Mouse (Mus musculus) left cerebral cortex, adult 18-20 months (tissue): ENCODE data around the gene Pde6g. TPM values are rescaled to one million over a fixed set of nuclear protein-coding genes. Genes with fewer than 3 reads are reported as not detected.

Experiments
- DNase-seq, 2 experiments: peaks; one replicate each; pipeline ENCODE4 v3.0.0; 2021 to 2022; ENCODE audit warnings: low spot score in 2 of 2, mixed read lengths in 1 of 2
- total RNA-seq, 2 experiments: library from RNA; stranded (reverse); gene quantifications; 2 replicates each; pipeline ENCODE4 v1.2.3; 2021

Gene Pde6g
- total RNA-seq, 2 experiments from 2014 or later: 0.40 to 0.58 TPM

DNA sequence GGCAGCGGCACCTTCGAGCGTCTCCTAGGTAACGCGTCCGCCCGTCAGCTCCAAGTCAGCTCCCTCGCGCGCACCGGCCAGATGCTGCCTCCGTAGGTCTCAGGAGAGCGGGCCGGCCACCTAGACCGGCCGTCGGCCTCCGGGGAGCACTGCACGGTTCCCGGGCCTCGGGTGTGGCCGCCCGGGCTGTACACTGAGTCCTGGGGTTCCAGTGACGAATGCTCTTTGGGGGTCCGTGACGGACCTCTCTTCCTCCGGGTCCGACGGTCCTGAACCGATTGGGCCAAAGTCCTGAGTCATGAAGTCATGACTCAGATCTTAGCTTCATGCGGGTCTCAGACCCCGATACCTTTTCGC is 14.4 kb upstream of the Pde6g start:
- DNase-seq: no peak

DNA sequence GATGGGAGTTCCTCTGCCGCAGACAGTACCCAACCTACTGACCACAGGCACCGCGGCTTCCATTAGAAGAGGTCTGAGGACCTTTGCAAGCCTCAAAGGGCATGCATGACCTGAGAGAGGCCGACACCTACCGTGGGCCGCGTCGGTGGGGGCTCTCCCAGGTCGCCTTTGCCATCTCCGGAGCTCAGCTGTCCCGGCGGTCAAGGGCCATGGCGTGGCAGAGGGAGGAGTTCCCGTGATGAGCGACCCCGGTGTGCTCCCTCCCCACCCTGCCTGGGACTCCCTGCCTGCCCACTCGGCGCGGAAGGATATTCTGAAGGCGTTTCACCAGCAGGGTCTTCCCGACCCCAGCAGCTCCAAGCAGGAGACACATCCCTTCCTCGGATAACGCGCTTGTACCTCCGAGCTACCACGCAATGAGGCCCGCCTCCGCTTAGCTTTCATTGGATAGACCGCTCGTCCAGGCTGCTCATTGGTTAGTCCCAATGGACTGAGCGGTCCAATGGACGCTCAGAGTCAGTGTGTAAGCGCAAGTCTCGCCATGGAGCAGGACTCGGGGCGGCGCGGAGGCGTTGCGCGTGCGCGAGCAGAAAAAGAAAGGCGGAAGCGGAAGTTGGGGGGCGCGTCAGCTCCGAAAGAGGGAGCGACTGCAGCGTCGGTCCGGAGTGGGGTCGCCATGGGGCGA is 13.9 kb upstream of the Pde6g start, which contains the start of gene Arl16:
Gene Arl16 (minus strand): TSS at position 557 of the 685 bp plus-strand sequence.
- DNase-seq: peak; percentile 93 to 95

DNA sequence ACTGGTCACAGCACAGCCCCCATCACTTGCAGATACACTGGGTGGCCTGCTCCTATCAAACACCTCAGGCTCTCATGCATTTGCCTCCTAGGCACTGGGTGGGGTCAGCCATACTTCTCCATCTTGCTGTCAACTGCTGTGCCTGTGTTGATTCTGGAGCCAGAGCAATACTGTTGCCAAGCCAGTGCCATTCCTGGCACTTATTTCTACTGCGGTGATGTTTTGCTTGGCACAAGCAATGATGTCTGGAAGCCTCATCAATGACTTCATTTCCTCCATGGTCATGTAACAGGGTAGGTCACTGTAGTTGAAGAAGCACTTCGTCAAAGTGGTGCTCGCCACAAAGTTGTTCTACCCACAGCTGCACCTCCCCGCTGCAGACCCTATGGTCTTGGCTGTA is 12.2 kb upstream of the Pde6g start:
- DNase-seq: no peak

DNA sequence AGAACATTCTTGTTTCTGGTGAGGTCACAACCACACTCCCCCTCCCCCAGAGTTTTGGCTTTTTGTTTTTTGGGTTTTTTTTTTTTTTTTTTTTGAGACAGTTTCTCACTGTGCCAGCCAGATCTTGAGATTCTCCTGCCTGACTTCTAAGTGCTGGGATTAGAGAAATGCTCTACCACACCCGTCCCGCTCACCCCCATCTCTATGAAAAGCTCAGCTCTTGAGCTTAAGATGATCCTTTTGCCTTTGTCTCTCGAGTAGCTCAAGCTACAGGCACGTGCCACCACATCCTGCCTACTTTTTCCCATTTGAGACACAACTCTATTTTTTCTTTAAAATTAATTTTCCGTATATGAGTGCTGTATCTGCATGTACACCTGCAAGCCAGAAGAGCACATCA is 11.1 kb upstream of the Pde6g start:
- no peak for DNase-seq

DNA sequence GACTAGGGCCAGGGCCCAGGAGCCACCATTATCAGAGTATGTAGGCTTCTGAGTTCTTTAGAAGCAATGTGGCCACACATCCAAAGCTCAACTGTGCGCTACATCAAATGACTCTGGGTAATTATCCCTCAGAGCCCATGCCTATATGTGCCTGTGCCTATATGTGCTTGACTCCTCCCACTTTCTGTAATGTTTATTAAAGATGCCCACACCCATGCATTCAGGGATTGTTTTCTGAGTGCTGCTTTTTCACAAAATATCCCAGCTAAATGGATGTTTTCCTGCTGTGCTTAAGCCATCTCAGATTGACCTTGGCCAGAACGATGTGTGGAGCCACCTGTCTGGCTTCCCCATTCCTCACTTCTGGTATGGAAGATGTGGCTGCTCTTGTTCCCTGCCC is 10.2 kb upstream of the Pde6g start:
- no peak for DNase-seq

DNA sequence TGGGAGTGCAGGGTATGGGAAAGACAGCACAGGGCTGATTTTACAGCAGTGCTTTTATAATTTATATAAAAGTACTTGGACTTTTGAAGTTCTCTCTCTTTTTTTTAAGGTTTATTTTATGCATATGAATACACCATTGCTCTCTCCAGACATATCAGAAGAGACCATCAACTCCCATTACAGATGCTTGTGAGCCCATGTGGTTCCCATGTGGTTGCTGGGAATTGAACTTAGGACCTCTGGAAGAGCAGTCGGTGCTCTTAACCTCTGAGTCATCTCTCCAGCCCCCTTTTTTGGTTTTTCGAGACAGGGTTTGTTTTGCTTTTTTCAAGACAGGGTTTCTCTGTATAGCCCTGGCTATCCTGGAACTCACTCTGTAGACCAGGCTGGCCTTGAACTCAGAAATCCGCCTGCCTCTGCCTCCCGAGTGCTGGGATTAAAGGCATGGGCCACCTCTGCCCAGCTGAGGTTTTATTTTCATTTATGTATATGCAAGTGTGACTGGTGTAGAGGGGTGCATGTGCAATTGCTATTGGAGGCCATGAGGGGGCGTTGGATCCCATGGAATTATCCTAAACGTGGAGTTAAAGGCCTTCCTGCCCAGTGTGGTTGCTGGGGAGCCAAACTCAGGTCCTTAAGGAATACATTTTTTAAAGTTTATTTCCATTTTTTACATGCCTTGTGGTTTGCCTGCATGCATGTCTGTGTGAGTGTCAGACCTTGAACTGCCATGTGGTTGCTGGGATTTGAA is 5.7 kb upstream of the Pde6g start:
- no peak for DNase-seq

DNA sequence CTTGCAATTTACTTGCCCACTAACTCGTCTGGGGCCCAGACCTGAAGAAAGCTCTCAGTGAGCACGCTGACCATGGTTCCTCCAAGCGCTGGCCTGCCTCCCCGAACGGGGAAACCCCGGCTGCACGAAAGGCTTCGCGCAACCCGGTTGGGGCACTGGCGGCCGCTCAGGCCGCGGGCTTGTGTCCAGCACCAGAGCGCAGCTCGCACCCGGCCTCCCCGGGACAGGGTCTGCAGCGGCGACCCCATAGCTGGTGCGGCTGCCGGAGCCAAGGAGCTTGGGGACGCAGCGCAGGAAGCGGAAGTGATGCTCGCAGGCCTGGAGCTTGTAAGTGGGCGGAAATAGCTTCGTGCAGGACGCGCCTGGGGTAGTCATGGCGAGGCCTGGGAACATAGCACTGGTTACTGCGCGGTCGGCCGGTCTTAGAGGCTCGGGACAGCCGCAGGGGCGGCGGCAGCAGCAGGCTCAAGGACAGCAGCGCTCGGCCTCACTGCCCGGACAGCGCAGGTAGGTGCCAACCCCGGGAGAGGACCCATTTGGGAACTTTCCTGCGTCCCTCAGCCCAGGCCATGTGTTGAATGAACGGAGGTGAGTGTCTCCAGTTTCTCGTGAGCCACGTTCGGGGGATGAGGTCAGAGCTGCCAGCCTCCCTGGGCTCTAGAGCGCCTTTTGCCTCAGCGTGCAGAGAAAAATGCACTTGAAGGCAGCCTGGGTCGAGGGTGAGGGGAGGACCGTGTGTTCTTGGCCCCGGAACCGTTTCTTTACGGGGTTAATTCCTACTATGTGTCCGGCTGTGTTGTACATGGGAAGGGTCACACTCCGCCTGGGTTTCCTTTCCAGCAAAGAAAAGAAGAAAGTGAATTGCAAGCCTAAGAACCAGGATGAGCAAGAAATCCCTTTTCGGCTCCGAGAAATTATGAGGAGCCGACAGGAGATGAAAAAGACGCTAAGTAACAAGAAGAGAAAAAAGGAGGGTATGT is 4.8 kb upstream of the Pde6g start, which contains the start of the genes Oxld1 and Ccdc137:
Gene Oxld1 (minus strand): TSS at position 297 of the 980 bp plus-strand sequence.
Gene Ccdc137 (plus strand): TSS at position 344 of the 980 bp plus-strand sequence.
- DNase-seq: peak; percentile 72 to 80

DNA sequence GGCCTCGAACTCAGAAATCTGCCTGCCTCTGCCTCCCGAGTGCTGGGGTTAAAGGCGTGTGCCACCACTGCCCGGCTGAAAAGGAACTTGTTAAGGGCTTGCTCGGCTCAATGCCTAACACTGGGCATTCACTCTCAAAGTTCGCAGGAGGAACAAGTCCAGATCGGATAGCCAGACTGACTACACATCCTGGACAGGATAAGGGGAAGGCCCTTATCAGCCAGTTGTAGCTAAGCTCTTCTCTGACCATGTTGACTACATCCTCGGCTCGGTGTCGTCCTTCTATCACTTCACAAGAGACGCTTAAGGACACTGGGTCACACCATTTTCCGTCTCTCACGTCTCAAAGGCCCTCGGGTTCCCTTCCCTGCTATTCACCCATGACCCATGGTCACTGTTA is 4.1 kb upstream of the Pde6g start:
- DNase-seq: no peak

DNA sequence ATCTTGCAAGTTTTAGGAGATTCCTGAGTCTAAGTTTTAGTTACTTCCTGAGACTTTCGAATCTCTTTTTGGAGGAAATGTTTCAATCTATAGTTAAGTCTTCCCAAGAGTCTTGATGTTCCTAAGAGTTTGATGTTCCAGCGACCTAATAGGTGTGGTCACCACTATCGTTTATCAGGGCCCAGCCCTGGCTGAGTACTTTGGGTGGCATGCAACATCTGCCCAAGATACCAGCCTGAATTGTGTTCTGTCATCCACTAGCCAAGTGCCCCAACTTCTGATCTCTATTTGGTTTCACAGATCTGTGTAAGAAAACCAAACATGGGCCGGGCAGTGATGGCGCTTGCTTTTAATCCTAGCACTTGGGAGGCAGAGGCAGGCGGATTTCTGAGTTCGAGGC is 2.1 kb upstream of the Pde6g start:
- no peak for DNase-seq

DNA sequence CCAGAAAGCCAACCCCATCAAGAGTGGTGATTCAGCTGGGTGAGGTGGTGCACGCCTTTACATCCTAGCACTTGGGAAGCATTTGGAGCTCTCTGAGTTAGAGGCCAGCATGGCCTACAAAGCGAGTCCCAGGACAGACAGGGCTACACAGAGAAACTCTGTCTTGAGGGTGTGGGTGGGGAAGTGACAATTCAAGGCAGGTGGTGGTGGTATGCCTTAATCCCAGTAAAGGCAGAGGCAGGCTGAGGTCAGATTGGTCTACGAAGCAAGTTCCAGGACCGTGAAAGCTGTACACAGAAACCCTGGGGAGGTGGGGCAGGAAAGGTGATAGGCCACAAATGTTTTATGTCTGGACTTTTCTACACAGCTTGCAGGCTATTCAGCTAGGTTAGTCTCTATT is 1.7 kb upstream of the Pde6g start:
- DNase-seq: no peak

DNA sequence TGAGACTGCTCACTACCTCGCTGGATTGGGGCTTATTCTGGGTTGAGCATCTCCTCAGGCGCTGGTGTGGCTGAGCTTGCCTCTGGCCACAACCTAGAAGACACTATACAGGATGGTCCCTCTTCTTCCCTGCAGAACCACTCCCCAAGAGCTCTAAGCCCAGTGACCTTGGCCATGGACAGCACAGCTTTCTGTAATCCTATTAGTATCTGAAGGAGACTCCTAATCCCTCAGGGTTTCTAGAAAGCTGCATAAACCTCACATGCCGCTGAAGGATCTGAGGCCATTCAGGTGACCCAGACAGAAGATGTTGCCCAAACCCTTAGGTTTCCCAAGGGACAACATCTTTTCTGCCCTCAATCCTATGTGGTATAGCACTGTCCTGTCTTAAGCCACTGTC is 1.1 kb downstream of the Pde6g start:
- DNase-seq: no peak

DNA sequence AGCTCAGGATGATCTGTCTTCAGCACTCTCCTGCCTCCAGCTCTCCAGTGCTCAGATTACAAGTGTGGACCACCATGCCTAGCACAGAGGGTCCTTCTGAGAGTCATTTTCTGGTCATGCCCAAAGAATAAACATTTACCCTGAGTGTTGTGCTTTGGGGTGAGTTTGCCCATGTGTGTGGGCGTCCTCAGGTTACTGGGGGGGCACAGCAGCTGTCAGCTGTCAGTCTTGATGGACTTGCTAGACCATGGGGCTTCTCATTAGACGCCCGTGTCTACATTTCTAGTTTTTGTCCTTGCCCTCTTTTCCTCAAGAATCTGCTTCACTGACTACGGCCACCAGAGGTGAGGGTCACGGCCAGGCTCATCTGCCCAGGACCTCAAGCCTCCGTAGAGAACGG is 6.1 kb downstream of the Pde6g start:
- DNase-seq: no peak

DNA sequence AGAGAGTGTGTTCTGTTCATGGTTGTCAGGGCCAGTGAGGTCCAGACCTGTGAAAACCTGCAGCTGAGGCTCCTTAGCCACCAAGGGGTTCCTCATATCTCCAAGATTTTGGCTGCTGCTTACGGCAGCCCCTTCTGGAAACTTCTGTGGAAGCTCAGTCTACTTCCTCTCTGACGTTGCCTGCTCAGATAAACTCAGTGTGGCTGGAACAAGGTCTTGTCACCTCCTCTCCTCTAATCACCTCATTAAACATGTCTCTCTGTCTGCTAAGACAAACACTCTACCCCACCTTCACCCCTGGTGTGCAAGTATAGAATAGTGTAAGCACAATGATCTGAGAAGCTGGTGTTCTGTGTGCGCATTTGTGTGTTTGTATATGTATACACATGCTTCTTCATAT is 7.8 kb downstream of the Pde6g start:
- no peak for DNase-seq

DNA sequence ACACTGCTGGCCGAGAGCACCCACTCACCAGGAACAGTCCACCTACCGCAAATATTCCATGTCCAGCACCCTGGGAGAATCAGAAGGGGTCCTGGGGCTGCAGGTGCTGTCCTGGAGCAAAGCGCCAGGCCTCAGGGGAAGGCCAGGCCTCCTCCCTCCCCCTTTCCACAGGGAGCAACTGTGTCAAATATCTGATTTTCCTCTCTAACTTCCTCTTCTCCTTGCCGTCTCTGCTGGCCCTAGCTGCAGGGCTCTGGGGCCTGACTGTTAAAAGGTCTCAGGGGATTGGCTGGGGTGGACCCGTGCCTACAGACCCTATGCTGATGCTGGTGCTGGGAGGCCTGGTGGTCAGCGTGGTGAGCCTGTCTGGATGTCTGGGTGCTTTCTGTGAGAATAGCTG is 9.2 kb downstream of the Pde6g start:
- no peak for DNase-seq

DNA sequence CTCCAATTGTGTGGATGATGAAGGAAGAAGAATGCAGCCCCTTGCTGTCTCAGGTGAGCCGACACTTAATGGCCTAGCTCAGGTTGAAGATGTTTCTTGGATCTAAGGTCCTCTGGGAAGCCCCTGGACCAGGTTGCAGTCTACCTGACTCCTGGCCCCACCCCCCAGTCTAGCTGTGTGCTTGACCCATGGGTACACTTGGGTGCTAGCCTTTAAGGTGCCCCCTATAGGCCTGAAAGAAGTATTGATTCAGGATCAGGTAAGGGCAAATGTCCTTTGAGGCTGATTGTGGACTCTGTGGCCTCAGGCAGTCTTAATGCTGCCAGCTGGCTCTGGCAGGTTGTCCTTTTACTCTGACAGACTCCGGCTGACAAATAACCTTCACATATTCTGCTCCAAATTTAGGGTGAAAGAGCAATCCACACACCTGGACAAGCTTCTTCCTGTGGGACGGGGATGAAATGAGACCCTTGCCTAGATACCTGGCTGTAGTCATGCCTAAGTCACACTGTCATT is 10.5 kb downstream of the Pde6g start:
- DNase-seq: no peak

DNA sequence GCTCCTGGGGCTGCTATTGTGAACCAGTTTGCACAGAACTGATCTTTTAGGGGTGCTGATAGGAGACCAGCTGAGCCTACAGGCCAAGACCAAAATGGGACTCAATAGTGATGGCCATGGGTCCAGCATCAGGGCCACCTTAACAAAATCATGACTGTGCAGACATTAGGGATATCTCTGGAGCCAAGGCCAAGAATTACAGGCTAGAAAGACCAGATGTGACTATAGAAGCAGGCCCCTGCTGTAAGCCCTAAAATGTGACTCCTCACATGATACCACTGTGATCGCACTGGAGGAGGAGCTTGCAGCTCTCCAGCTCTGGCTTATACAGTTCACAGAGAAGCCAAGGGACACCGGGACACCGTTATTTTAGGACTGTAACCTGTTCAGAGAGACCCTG is 11.0 kb downstream of the Pde6g start, which contains the start of gene Tspan10:
Gene Tspan10 (plus strand): TSS at position 301 of the 400 bp plus-strand sequence.
- DNase-seq: no peak

DNA sequence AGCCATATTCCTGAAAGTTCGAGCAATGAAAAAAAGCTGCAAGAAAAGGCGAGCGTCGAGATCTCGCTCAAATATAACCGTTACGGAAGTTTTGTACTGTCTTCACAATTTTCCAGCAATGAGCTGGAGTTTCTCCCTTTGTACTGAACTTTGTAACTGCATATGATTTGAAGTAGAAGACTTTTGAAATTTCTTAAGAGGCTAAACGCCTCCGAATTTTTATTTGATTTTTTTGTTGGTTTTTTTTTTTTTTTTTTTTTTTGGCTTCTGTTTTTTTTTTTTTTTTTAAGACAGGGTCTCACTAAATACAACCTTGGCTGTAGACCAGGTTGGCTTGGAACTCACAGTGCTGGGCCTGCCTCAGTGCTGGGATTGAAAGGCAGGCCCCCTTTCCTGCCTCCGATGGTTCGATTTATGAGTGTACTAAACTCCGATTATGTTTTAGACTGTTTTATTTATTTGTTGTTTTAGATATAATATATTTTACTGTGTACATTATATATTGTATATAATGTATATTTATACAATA is 15.4 kb downstream of the Pde6g start:
- DNase-seq: no peak

DNA sequence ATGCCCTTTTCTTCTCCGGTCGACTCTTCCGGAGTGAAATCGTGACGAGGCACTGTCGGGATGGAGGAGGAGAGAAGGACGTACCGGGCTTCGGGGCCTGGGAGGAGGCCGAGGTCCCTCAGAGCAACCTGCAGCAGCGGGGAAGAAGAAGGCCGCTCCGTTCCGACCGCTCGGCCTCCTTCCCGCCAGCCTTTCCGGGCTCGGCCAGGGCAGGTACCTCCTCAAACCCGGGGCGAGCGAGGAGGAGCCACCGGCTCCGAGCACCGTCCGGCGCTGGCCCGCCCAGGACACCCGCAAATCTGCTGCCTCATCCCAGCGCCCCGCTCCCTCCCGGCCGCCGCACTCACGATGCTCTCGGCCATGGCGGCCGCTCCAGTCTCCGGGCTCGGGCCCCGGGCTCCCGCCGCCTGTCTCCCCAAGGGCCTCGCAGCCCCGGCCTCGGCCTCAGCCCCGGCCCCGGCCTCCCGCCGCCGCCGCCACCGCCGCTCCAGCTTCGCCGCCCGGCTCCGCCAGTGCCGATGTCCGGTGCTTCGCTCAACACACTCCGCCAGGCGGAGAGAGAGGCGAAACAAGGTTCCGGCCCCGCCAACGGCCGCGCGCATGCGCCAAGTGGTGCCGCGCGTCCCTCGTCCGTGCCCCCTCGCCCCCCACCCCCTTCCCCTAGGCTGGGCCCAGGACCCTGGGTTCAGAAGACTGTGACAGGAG is 16.0 kb downstream of the Pde6g start, which contains the start of gene Nploc4:
Gene Nploc4 (minus strand): TSS at position 557 of the 705 bp plus-strand sequence.
- DNase-seq: peak; percentile 87

DNA sequence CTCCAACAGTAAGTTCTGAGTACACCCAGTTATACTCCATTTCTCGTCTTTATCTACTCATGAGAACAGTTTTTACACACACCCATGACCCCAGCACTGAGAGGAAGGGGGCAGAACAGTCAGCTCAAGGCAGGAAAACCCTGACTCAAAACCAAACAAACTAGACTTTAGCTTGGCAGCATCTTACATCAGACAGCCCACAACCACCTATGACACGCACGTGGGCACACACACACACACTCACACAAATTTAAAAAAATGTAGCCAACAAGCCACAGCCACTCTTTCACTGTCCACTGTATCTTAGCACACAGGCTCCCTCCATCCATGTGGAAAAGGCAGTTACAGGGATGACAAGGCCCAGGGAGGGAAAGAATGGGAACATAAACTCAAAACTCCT is 26.6 kb downstream of the Pde6g start:
- DNase-seq: no peak
